Mouse (Mus musculus) bone marrow, adult 2 months (tissue): ENCODE results near the gene Gyg.

Source experiments
- CTCF ChIP-seq: fragments of 200-500 bp; IDR thresholded peaks from 2 replicates; pipeline ENCODE4 v1.5.1; 2011; ENCODE audit warnings: low read length, control low read depth; ENCODE audit not compliant: control insufficient read depth, insufficient read depth
- POLR2A ChIP-seq: fragments of 200-500 bp; IDR thresholded peaks from 2 replicates; pipeline ENCODE4 v1.6.1; 2011; ENCODE audit warnings: low read depth, mild to moderate bottlenecking, control low read depth, low read length, borderline replicate concordance; ENCODE audit not compliant: control insufficient read depth

GRCm38 (mm10) chr3:20167487-20167886, 12.4 kb upstream of the Gyg start:
- TF ChIP-seq CTCF (no peak), POLR2A (no peak)
